Mouse (Mus musculus): ENCODE results near the gene Jmjd1c. TPM values are rescaled to one million over a fixed set of nuclear protein-coding genes. Genes with fewer than 3 reads are reported as not detected.
"Not testable (repeated sequence)": the region's sequence is repeated elsewhere in the genome, so short reads cannot be mapped to it uniquely, and the experiment has no call there.

Jmjd1c gene
- polyA plus RNA-seq, 1 experiment from 2014 or later, result 28.8 TPM

DNA sequence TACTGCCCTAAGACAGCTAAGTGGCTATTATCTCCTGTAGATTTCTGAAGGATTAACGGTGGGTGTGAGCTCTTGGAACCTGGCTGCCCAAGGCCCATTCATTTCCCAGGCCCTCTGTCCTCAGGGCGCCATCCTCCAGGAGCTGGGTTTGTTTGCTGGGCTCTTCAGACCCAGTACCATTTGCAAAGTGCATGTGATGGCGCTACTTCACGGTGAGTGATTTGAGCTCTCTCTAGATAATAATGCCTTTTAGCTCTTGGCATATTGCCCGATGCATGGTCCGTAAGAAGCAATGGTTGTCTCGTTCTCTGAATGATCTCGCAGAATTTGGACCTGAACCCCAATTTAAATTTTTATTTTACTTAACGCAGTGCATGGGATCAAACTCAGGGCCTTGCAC lies 12.2 kb downstream of the Jmjd1c start:
- no peak for ATAC-seq (ENCODE audit: low FRiP score, low TSS enrichment)
- H3K9ac ChIP-seq (ENCODE audit: low read length), result no peak overlapping the region

DNA sequence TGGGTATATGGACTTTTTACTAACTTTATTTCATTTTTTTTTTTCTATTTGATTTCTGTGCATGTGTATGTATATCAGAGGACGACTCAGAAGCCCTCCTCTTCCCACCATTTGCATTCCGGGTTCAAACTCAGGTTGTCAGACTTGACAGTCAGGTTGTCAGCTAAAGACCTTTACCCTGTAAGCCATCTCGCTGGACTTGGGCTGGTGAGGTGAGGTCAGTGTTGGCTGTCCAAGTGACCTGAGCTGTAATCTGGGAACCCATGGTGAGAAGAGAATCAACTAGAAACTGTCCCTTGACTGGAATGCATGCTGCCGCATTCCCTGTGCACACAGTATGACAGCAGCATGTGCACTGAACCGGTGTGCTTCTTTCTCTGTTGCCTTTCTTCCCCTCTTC lies 13.7 kb downstream of the Jmjd1c start:
- no peak overlapping the region for H3K4me3 ChIP-seq (ENCODE audit: low read depth, low read length)
- H3K4me2 ChIP-seq (replicated peaks; ENCODE audit: low read depth), result no peak overlapping the region
- H3K36me3 ChIP-seq (ENCODE audit: control insufficient read depth, insufficient read depth, low read length), result no peaks in the 10 kb centered on the region
- H3K27me3 ChIP-seq (ENCODE audit: control insufficient read depth, insufficient read depth, low read length), result no peaks in the 10 kb centered on the region
- no peaks in the 10 kb centered on the region for H3K9me3 ChIP-seq (ENCODE audit: control insufficient read depth, low read length)
- no peak overlapping the region for H3K9ac ChIP-seq (ENCODE audit: low read length)
- 75% methylated on average over 5 of the region's 5 CpGs for WGBS
- TF ChIP-seq CTCF (IDR thresholded peaks at IDR 0.05; ENCODE audit: low read depth), result no peak
- no peak for TF ChIP-seq EP300 (optimal IDR thresholded peaks at IDR 0.05)
- no peak for DNase-seq (ENCODE audit: low spot score)
- no peak overlapping the region for H3K27ac ChIP-seq (replicated peaks)
- H3K4me1 ChIP-seq (replicated peaks; ENCODE audit: control insufficient read depth, insufficient read depth), result 0 out of 2 replicates have a peak, but pooled peaks cover 8% of the 10 kb centered on the region
- no peak for ATAC-seq (ENCODE audit: low FRiP score, low TSS enrichment)

More for the DNA sequence above, 12.2 kb downstream of the Jmjd1c start:
- no peak for DNase-seq (ENCODE audit: low spot score)
- TF ChIP-seq EP300 (optimal IDR thresholded peaks at IDR 0.05), result no peak
- no peak for TF ChIP-seq CTCF (IDR thresholded peaks at IDR 0.05; ENCODE audit: low read depth)
- Histone ChIP-seq H3K27me3 (ENCODE audit: control insufficient read depth, insufficient read depth, low read length) (no peaks in the 10 kb centered on the region), H3K4me2 (replicated peaks; ENCODE audit: low read depth) (no peak overlapping the region), H3K4me1 (replicated peaks; ENCODE audit: control insufficient read depth, insufficient read depth) (peaks cover 9% of the 10 kb centered on the region; the same call in 1 of the 2 replicates), H3K36me3 (ENCODE audit: control insufficient read depth, insufficient read depth, low read length) (no peaks in the 10 kb centered on the region), H3K4me3 (ENCODE audit: low read depth, low read length) (no peak overlapping the region), H3K9me3 (ENCODE audit: control insufficient read depth, low read length) (no peaks in the 10 kb centered on the region), H3K27ac (replicated peaks) (no peak overlapping the region)
- 57% methylated on average over 9 of the region's 9 CpGs for WGBS

DNA sequence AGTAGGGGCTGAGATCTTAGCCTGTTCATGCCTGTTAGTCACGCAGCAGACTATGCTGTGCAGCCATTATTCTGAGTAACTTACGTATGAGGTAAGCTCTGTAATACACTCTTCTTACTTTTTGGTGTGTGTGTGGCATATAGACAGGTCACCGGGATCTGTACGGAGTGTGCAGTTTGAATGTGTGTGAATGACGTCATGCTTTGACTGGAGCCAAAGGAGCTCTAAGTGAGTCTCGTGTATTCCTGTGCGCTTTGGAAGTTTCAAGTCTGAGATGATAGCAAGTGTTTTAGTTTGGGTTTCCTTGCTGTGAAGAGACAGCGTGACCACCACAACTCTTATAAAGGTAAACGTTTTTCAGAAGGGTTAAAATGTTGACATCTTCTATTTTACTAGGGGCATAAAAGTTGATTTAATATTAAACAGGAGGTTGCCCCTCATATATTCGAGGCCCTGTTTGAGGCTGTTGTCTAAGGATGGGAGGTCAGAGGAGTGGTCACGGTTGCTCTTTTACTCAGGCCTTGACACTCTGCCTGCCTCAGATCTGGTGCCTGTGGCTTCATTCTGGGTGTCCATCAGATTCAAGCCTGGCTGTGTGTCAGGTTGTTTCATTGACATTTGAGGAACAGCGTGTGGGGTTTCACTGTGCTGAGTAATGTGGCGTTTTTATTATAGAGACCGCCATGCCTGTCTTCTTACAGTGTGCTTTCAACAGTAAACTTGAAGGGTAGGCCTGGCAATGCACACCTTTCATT lies 15.3 kb downstream of the Jmjd1c start:
- Histone ChIP-seq H3K27me3 (ENCODE audit: control insufficient read depth, insufficient read depth, low read length) (no peaks in the 10 kb centered on the region), H3K27ac (replicated peaks) (no peak overlapping the region), H3K9me3 (ENCODE audit: control insufficient read depth, low read length) (no peaks in the 10 kb centered on the region), H3K4me3 (ENCODE audit: low read depth, low read length) (no peak overlapping the region), H3K36me3 (ENCODE audit: control insufficient read depth, insufficient read depth, low read length) (no peaks in the 10 kb centered on the region), H3K4me2 (replicated peaks; ENCODE audit: low read depth) (no peak overlapping the region), H3K9ac (ENCODE audit: low read length) (no peak overlapping the region), H3K4me1 (replicated peaks; ENCODE audit: control insufficient read depth, insufficient read depth) (0 out of 2 replicates have a peak, but pooled peaks cover 5% of the 10 kb centered on the region)
- no peak for TF ChIP-seq EP300 (optimal IDR thresholded peaks at IDR 0.05)
- no peak for TF ChIP-seq CTCF (IDR thresholded peaks at IDR 0.05; ENCODE audit: low read depth)
- WGBS, result 69% methylated on average over 14 of the region's 14 CpGs
- ATAC-seq (ENCODE audit: low FRiP score, low TSS enrichment) (no peak), DNase-seq (ENCODE audit: low spot score) (no peak)

DNA sequence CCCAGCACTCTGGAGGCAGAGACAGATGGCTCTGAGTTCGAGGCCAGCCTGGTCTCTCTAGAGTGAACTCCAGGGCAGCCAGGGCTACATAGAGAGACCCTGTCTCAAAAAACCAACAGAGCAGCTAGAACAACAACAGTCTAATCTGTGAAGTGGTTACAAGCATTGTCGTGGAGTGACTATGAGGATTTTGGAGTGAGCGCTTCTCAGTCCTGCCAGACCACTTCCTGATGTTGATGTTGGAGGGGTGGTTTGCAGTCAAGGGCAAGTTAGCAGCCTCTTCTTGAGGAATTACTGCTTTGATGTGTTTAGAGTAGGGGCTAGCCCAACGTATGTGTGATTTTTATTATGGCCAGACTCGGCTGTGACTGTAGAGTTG lies 15.9 kb downstream of the Jmjd1c start:
- DNase-seq (ENCODE audit: low spot score) (no peak), ATAC-seq (ENCODE audit: low FRiP score, low TSS enrichment) (no peak)
- H3K27me3 ChIP-seq (ENCODE audit: control insufficient read depth, insufficient read depth, low read length), result no peaks in the 10 kb centered on the region
- no peak overlapping the region for H3K4me2 ChIP-seq (replicated peaks; ENCODE audit: low read depth)
- TF ChIP-seq EP300 (optimal IDR thresholded peaks at IDR 0.05), result no peak
- TF ChIP-seq CTCF (IDR thresholded peaks at IDR 0.05; ENCODE audit: low read depth), result no peak
- no peak overlapping the region for H3K27ac ChIP-seq (replicated peaks)
- H3K9me3 ChIP-seq (ENCODE audit: control insufficient read depth, low read length), result no peaks in the 10 kb centered on the region
- H3K4me1 ChIP-seq (replicated peaks; ENCODE audit: control insufficient read depth, insufficient read depth), result 0 out of 2 replicates have a peak, but pooled peaks cover 8% of the 10 kb centered on the region
- H3K4me3 ChIP-seq (ENCODE audit: low read depth, low read length), result no peak overlapping the region
- WGBS, result 65% methylated on average over 5 of the region's 5 CpGs
- H3K9ac ChIP-seq (ENCODE audit: low read length), result no peak overlapping the region
- no peaks in the 10 kb centered on the region for H3K36me3 ChIP-seq (ENCODE audit: control insufficient read depth, insufficient read depth, low read length)

DNA sequence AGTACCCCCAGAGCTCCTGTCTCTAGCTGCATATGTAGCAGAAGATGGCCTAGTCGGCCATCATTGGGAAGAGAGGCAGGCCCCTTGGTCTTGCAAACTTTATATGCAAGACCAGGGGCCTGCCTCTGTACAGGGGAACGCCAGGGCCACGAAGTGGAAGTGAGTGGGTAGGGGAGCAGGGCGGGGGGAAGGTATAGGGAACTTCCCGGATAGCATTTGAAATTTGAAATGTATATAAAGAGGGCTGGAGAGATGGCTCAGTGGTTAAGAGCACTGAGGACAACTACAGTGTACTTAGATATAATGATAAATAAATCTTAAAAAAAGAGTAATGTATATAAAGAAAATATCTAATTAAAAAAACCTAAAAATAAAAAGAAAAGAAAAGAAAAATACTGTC lies 17.0 kb downstream of the Jmjd1c start:
- not testable (repeated sequence) for H3K9ac ChIP-seq (ENCODE audit: low read length); H3K4me3 ChIP-seq (ENCODE audit: low read depth, low read length); H3K9me3 ChIP-seq (ENCODE audit: control insufficient read depth, low read length); H3K27ac ChIP-seq (replicated peaks); H3K27me3 ChIP-seq (ENCODE audit: control insufficient read depth, insufficient read depth, low read length); DNase-seq (ENCODE audit: low spot score); H3K36me3 ChIP-seq (ENCODE audit: control insufficient read depth, insufficient read depth, low read length); H3K4me1 ChIP-seq (replicated peaks; ENCODE audit: control insufficient read depth, insufficient read depth); H3K4me2 ChIP-seq (replicated peaks; ENCODE audit: low read depth); ATAC-seq (ENCODE audit: low FRiP score, low TSS enrichment)
- WGBS, result 81% methylated on average over 5 of the region's 5 CpGs

DNA sequence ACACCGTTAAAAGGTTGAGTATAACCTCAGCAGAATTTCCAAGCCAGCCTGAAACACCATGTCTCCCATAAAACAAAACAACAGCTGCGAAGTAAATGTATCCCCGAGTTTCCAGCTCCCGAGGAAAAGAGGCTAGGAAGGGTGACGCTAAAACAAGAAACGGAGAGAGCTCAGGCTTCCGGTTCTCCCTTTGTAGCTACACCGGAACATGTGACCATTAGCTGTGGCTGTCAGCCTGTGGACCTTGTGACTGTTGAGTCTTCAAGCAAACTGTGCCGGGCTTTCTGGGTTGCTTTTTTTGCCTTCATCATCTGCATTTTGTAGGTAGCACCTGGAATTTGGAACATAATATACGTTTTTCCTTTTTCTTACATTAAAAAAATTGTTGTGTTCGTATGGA lies 17.9 kb downstream of the Jmjd1c start:
- Histone ChIP-seq H3K27me3 (ENCODE audit: control insufficient read depth, insufficient read depth, low read length) (no peaks in the 10 kb centered on the region), H3K9me3 (ENCODE audit: control insufficient read depth, low read length) (no peaks in the 10 kb centered on the region), H3K36me3 (ENCODE audit: control insufficient read depth, insufficient read depth, low read length) (no peaks in the 10 kb centered on the region), H3K9ac (ENCODE audit: low read length) (no peak overlapping the region), H3K4me1 (replicated peaks; ENCODE audit: control insufficient read depth, insufficient read depth) (0 out of 2 replicates have a peak, but pooled peaks cover 5% of the 10 kb centered on the region), H3K4me2 (replicated peaks; ENCODE audit: low read depth) (no peak overlapping the region), H3K27ac (replicated peaks) (no peak overlapping the region), H3K4me3 (ENCODE audit: low read depth, low read length) (no peak overlapping the region)
- no peak for ATAC-seq (ENCODE audit: low FRiP score, low TSS enrichment)
- TF ChIP-seq CTCF (IDR thresholded peaks at IDR 0.05; ENCODE audit: low read depth) (no peak), EP300 (optimal IDR thresholded peaks at IDR 0.05) (no peak)
- no peak for DNase-seq (ENCODE audit: low spot score)
- WGBS, result 85% methylated on average over 11 of the region's 11 CpGs
